Mouse (Mus musculus): Measurements from ENCODE around the gene Fggy.

Fggy gene

GRCm38 (mm10) chr4:95666284-95666889 is 109.1 kb downstream of the Fggy start:
- DNase-seq, result no peak

GRCm38 (mm10) chr4:95666896-95667295 is 109.6 kb downstream of the Fggy start:
- no peak for DNase-seq

- no peak for DNase-seq
Observed at GRCm38 (mm10) chr4:95667595-95667994, 110.3 kb downstream of the Fggy start.

GRCm38 (mm10) chr4:95668543-95668942 is 111.2 kb downstream of the Fggy start:
- DNase-seq, result no peak

GRCm38 (mm10) chr4:95669336-95669735 is 112.0 kb downstream of the Fggy start:
- no peak for DNase-seq

GRCm38 (mm10) chr4:95670559-95670958 is 113.3 kb downstream of the Fggy start:
- DNase-seq, result no peak

- DNase-seq, result no peak
Observed at GRCm38 (mm10) chr4:95672039-95672438, 114.7 kb downstream of the Fggy start.

- no peak for DNase-seq
Observed at GRCm38 (mm10) chr4:95676390-95676789, 119.1 kb downstream of the Fggy start.

GRCm38 (mm10) chr4:95680756-95681449 is 123.6 kb downstream of the Fggy start:
- DNase-seq, result no peak

GRCm38 (mm10) chr4:95684522-95685080 is 127.3 kb downstream of the Fggy start:
- no peak for DNase-seq

- DNase-seq, result no peak
Observed at GRCm38 (mm10) chr4:95686775-95687174, 129.5 kb downstream of the Fggy start.

- DNase-seq, result no peak
Observed at GRCm38 (mm10) chr4:95687350-95687749, 130.0 kb downstream of the Fggy start.

GRCm38 (mm10) chr4:95688159-95688558 is 130.9 kb downstream of the Fggy start:
- no peak for DNase-seq

GRCm38 (mm10) chr4:95700366-95700765 is 143.1 kb downstream of the Fggy start:
- no peak for DNase-seq

GRCm38 (mm10) chr4:95707941-95708897 is 150.9 kb downstream of the Fggy start:
- no peak for DNase-seq

GRCm38 (mm10) chr4:95709750-95710149 is 152.4 kb downstream of the Fggy start:
- DNase-seq, result no peak

GRCm38 (mm10) chr4:95712802-95713201 is 155.5 kb downstream of the Fggy start:
- DNase-seq, result no peak

- DNase-seq, result no peak
Observed at GRCm38 (mm10) chr4:95713271-95713670, 156.0 kb downstream of the Fggy start.

GRCm38 (mm10) chr4:95716137-95716536 is 158.8 kb downstream of the Fggy start:
- no peak for DNase-seq

- no peak for DNase-seq
Observed at GRCm38 (mm10) chr4:95723615-95724014, 166.3 kb downstream of the Fggy start.

GRCm38 (mm10) chr4:95726361-95726760 is 169.1 kb downstream of the Fggy start:
- DNase-seq, result no peak

- no peak for DNase-seq
Observed at GRCm38 (mm10) chr4:95729142-95729826, 172.0 kb downstream of the Fggy start.

- no peak for DNase-seq
Observed at GRCm38 (mm10) chr4:95731110-95731509, 173.8 kb downstream of the Fggy start.
